Mouse (Mus musculus) heart, embryonic 14.5 days (tissue): ENCODE data around the gene Cux1. TPM values are rescaled to one million over a fixed set of nuclear protein-coding genes. Genes with fewer than 3 reads are reported as not detected.

Experiments used
- ATAC-seq: fragments of 200-750 bp; cut with Nextera tagmentation; 2 replicates; pipeline ENCODE4 v1.8.0; 2017; ENCODE audit warnings: low read depth, moderate TSS enrichment; ENCODE audit not compliant: insufficient number of reproducible peaks, insufficient read depth, low FRiP score
- H3K27ac ChIP-seq, 2 experiments: fragments of 200-500 bp in 1 of 2; fragments of 300-500 bp in 1 of 2; sonication (generic) in 1 of 2; replicated peaks in 1 of 2; 2 replicates each; pipeline ENCODE4 v1.5.1; 2012 to 2014; ENCODE audit warnings: low read depth in 2 of 2, low read length in 2 of 2, control low read depth in 1 of 2, mild to moderate bottlenecking in 1 of 2, mixed read lengths in 1 of 2; ENCODE audit not compliant: control insufficient read depth in 1 of 2, insufficient read depth in 1 of 2
- H3K27me3 ChIP-seq: fragments of 300-500 bp; sonication (generic); 2 replicates; pipeline ENCODE4 v1.6.1; 2014; ENCODE audit warnings: mild to moderate bottlenecking, low read length, control low read depth; ENCODE audit not compliant: control insufficient read depth, insufficient read depth
- H3K36me3 ChIP-seq: fragments of 300-500 bp; sonication (generic); 2 replicates; pipeline ENCODE4 v1.6.1; 2014; ENCODE audit warnings: mild to moderate bottlenecking, control low read depth, low read length, mixed read lengths; ENCODE audit not compliant: control insufficient read depth, insufficient read depth
- H3K4me1 ChIP-seq, 2 experiments: fragments of 200-500 bp in 1 of 2; fragments of 300-500 bp in 1 of 2; sonication (generic) in 1 of 2; 2 replicates each; pipeline ENCODE4 v1.6.1; 2012 to 2014; ENCODE audit warnings: low read length in 2 of 2, control low read depth in 1 of 2, mixed read lengths in 1 of 2; ENCODE audit not compliant: control insufficient read depth in 2 of 2, insufficient read depth in 2 of 2
- H3K4me2 ChIP-seq: fragments of 300-500 bp; sonication (generic); 2 replicates; pipeline ENCODE4 v1.6.1; 2014; ENCODE audit warnings: mild to moderate bottlenecking, low read length
- H3K4me3 ChIP-seq, 2 experiments: fragments of 200-500 bp in 1 of 2; fragments of 300-500 bp in 1 of 2; sonication (generic) in 1 of 2; 2 replicates each; pipeline ENCODE4 v1.5.1; 2012 to 2014; ENCODE audit warnings: low read length in 2 of 2, mild to moderate bottlenecking in 2 of 2, control low read depth in 1 of 2, low read depth in 1 of 2, moderate library complexity in 1 of 2; ENCODE audit not compliant: control insufficient read depth in 1 of 2, insufficient read depth in 1 of 2
- H3K9ac ChIP-seq: fragments of 300-500 bp; sonication (generic); 2 replicates; pipeline ENCODE4 v1.6.1; 2014; ENCODE audit warnings: mild to moderate bottlenecking, low read length
- H3K9me3 ChIP-seq: fragments of 300-500 bp; sonication (generic); 2 replicates; pipeline ENCODE4 v1.6.1; 2016; ENCODE audit warnings: low read length, control low read depth; ENCODE audit not compliant: control insufficient read depth
- WGBS: fragments of 180-500 bp; shearing (Covaris S2); extraction: QIAGEN DNeasy Blood & Tissue Kit; methylation state at CpG from one replicate; pipeline ENCODE4 v1.1.7; 2014; 5-methylcytosine and 5-hydroxymethylcytosine counted together
- polyA plus RNA-seq: library from polyadenylated mRNA; unstranded; fragments of >200 nt; fragmentation: Nextera tagmentation; extraction: Ambion mirVana; gene quantifications from 2 replicates; pipeline ENCODE4 v1.2.1, GENCODE M21; 2014

The Cux1 gene
- polyA plus RNA-seq, 1 experiment from 2014 or later = 71.6 TPM

- no peak overlapping the region for H3K4me3 ChIP-seq
- no peak overlapping the region for H3K4me2 ChIP-seq
- H3K9me3 ChIP-seq = no peaks in the 10 kb centered on the region
- H3K36me3 ChIP-seq = peaks cover 72% of the 10 kb centered on the region
- 82% methylated on average over 6 of the region's 6 CpGs for WGBS
- H3K27ac ChIP-seq = no peak overlapping the region
- H3K4me1 ChIP-seq = peaks cover 9 to 11% of the 10 kb centered on the region in 2 experiments
- ATAC-seq = no peak
- no peak overlapping the region for H3K9ac ChIP-seq
- no peaks in the 10 kb centered on the region for H3K27me3 ChIP-seq
Observed at GRCm38 (mm10) chr5:136297691-136298090, 269.6 kb downstream of the Cux1 start.

GRCm38 (mm10) chr5:136296911-136297310, 270.4 kb downstream of the Cux1 start:
- ATAC-seq = no peak
- H3K9ac ChIP-seq = no peak overlapping the region
- no peak overlapping the region for H3K4me2 ChIP-seq
- H3K27me3 ChIP-seq = no peaks in the 10 kb centered on the region
- H3K9me3 ChIP-seq = no peaks in the 10 kb centered on the region
- peaks cover 12 to 18% of the 10 kb centered on the region in 2 experiments for H3K4me1 ChIP-seq
- no peak overlapping the region for H3K27ac ChIP-seq
- peaks cover 67% of the 10 kb centered on the region for H3K36me3 ChIP-seq
- WGBS = 93% methylated on average over 4 of the region's 4 CpGs
- H3K4me3 ChIP-seq = no peak overlapping the region

- Histone ChIP-seq H3K27ac (peak overlapping the region; percentile 72 to 82), H3K9ac (no peak overlapping the region), H3K4me2 (peak overlapping the region; percentile 35; the same call in 1 of the 2 replicates), H3K36me3 (peaks cover 47% of the 10 kb centered on the region), H3K27me3 (no peaks in the 10 kb centered on the region), H3K4me3 (no peak overlapping the region), H3K4me1 (peaks cover 23 to 43% of the 10 kb centered on the region in 2 experiments), H3K9me3 (no peaks in the 10 kb centered on the region)
- WGBS = 28% methylated on average over 4 of the region's 4 CpGs
- peak; percentile 69 for ATAC-seq
Observed at GRCm38 (mm10) chr5:136292971-136293418, 274.3 kb downstream of the Cux1 start.

- ATAC-seq = no peak
- Histone ChIP-seq H3K27me3 (no peaks in the 10 kb centered on the region), H3K27ac (peak overlapping the region; percentile 72 to 82), H3K9me3 (no peaks in the 10 kb centered on the region), H3K36me3 (peaks cover 44% of the 10 kb centered on the region), H3K9ac (0 out of 2 replicates have a peak overlapping the region, but pooled peaks have one; percentile 4), H3K4me1 (peaks cover 23 to 46% of the 10 kb centered on the region in 2 experiments), H3K4me3 (no peak overlapping the region), H3K4me2 (peak overlapping the region; percentile 35; the same call in 1 of the 2 replicates)
- 82% methylated on average over 2 of the region's 2 CpGs for WGBS
Observed at GRCm38 (mm10) chr5:136292361-136292760, 274.9 kb downstream of the Cux1 start.

GRCm38 (mm10) chr5:136291562-136291961, 275.7 kb downstream of the Cux1 start:
- H3K4me2 ChIP-seq = no peak overlapping the region
- WGBS = 89% methylated on average over 2 of the region's 2 CpGs
- no peak for ATAC-seq
- H3K4me3 ChIP-seq = no peak overlapping the region
- H3K27me3 ChIP-seq = no peaks in the 10 kb centered on the region
- H3K9me3 ChIP-seq = no peaks in the 10 kb centered on the region
- peaks cover 23 to 46% of the 10 kb centered on the region in 2 experiments for H3K4me1 ChIP-seq
- H3K27ac ChIP-seq = no peak overlapping the region
- H3K36me3 ChIP-seq = peaks cover 41% of the 10 kb centered on the region
- no peak overlapping the region for H3K9ac ChIP-seq

- Histone ChIP-seq H3K27ac (peak overlapping the region in 1 of 2 experiments; percentile 47; a peak in 1 of 4 replicates), H3K27me3 (no peaks in the 10 kb centered on the region), H3K4me2 (no peak overlapping the region), H3K9me3 (no peaks in the 10 kb centered on the region), H3K4me1 (peaks cover 23 to 46% of the 10 kb centered on the region in 2 experiments), H3K36me3 (peaks cover 44% of the 10 kb centered on the region), H3K4me3 (no peak overlapping the region), H3K9ac (no peak overlapping the region)
- 74% methylated on average over 3 of the region's 3 CpGs for WGBS
- no peak for ATAC-seq
Observed at GRCm38 (mm10) chr5:136289776-136290175, 277.5 kb downstream of the Cux1 start.

- 60% methylated on average over 6 of the region's 6 CpGs for WGBS
Observed at GRCm38 (mm10) chr5:136288351-136289081, 278.8 kb downstream of the Cux1 start.

More at GRCm38 (mm10) chr5:136288351-136289081, 278.8 kb downstream of the Cux1 start:
- Histone ChIP-seq H3K27ac (no peak overlapping the region), H3K9ac (no peak overlapping the region), H3K4me1 (peaks cover 17 to 42% of the 10 kb centered on the region in 2 experiments), H3K4me3 (no peak overlapping the region), H3K27me3 (no peaks in the 10 kb centered on the region), H3K36me3 (peaks cover 56% of the 10 kb centered on the region), H3K9me3 (no peaks in the 10 kb centered on the region), H3K4me2 (no peak overlapping the region)
- no peak for ATAC-seq
